Mouse (Mus musculus) G1E (cell line): ENCODE results near the gene Mroh3. TPM values are rescaled to one million over a fixed set of nuclear protein-coding genes. Genes with fewer than 3 reads are reported as not detected.

ENCODE experiments used
- ATAC-seq: 2 replicates; pipeline ENCODE4 v1.8.0; 2016; ENCODE audit warnings: mild to moderate bottlenecking; ENCODE audit not compliant: insufficient number of reproducible peaks, poor library complexity, low FRiP score, severe bottlenecking; ENCODE audit errors: extremely low read depth
- DNase-seq: peaks from one replicate; pipeline ENCODE4 v3.0.0; 2012; ENCODE audit warnings: low spot score
- H3K27me3 ChIP-seq: 2 replicates; pipeline ENCODE4 v1.6.1; 2012; ENCODE audit warnings: mild to moderate bottlenecking, low read length, inconsistent platforms; ENCODE audit not compliant: insufficient read depth
- H3K36me3 ChIP-seq: replicated peaks from 2 replicates; pipeline ENCODE3; 2012; ENCODE audit warnings: mild to moderate bottlenecking, inconsistent platforms
- H3K4me1 ChIP-seq: 2 replicates; pipeline ENCODE4 v1.6.1; 2012; ENCODE audit warnings: low read depth, low read length, inconsistent platforms, mixed read lengths; ENCODE audit not compliant: insufficient read depth
- H3K4me3 ChIP-seq: 2 replicates; pipeline ENCODE4 v1.5.1; 2012; ENCODE audit warnings: low read depth, mild to moderate bottlenecking, inconsistent platforms, low read length, moderate library complexity, mixed read lengths
- H3K9me3 ChIP-seq: replicated peaks from 2 replicates; pipeline ENCODE4 v1.6.1; 2012; ENCODE audit warnings: inconsistent platforms
- CTCF ChIP-seq: IDR thresholded peaks from 2 replicates; pipeline ENCODE4 v1.5.1; 2012; ENCODE audit warnings: low read depth, low read length, inconsistent platforms, mixed read lengths
- GATA1 ChIP-seq: IDR thresholded peaks from 2 replicates; pipeline ENCODE4 v1.6.1; 2012; ENCODE audit warnings: borderline replicate concordance, low read length, inconsistent platforms, mixed read lengths
- GATA2 ChIP-seq: IDR thresholded peaks from 2 replicates; pipeline ENCODE4 v1.6.1; 2012; ENCODE audit warnings: low read depth, low read length, inconsistent platforms, borderline replicate concordance
- POLR2AphosphoS5 ChIP-seq: IDR thresholded peaks from 2 replicates; pipeline ENCODE4 v1.6.1; 2012; ENCODE audit warnings: low read depth, low read length, inconsistent platforms; ENCODE audit not compliant: insufficient replicate concordance
- TAL1 ChIP-seq: conservative IDR thresholded peaks from 2 replicates; pipeline ENCODE4 v1.6.1; 2012; ENCODE audit warnings: low read depth, low read length, inconsistent platforms, mixed read lengths
- polyA plus RNA-seq: library from polyadenylated mRNA; stranded (reverse); fragments of >175 nt; gene quantifications from 2 replicates; pipeline ENCODE4 v1.2.3, GENCODE M21; 2012
- total RNA-seq, 2 experiments: library from RNA; stranded (forward) in 1 of 2; stranded (reverse) in 1 of 2; fragments of 200-1000 nt in 1 of 2; fragments of >200 nt in 1 of 2; fragmentation: Nextera tagmentation in 1 of 2; gene quantifications; 2 replicates each; pipeline ENCODE4 v1.2.3; 2014 to 2017

Gene Mroh3
- total and polyA plus RNA-seq, 3 experiments = 0.27 TPM; not detected in 2

DNA sequence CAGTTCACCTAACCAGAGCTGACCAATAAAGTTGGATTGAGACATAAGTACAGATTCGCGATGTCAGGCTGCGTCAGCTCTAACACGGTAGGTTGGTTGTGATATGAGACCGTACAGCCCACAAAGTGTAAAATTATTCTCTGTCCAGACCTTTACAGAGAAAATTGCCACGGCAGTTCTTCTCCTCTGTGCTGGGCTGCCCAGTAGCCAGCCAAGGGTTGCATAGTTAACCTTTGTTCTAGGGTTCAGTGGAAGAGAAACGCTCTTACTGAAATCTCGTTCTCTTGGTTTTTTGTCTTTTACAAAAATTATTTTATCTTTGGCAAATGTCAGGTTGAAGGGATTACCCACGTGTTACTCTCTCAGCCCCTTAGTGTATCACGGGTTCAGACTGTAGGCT, 9.8 kb upstream of the Mroh3 start:
- Histone ChIP-seq H3K4me3 (no peak overlapping the region), H3K9me3 (no peaks in the 10 kb centered on the region), H3K4me1 (0 out of 2 replicates have a peak, but pooled peaks cover 4% of the 10 kb centered on the region), H3K36me3 (no peaks in the 10 kb centered on the region), H3K27me3 (peaks cover 84% of the 10 kb centered on the region)
- DNase-seq (no peak), ATAC-seq (no peak)
- TF ChIP-seq GATA1 (no peak), GATA2 (no peak), TAL1 (no peak), POLR2AphosphoS5 (no peak), CTCF (no peak)

DNA sequence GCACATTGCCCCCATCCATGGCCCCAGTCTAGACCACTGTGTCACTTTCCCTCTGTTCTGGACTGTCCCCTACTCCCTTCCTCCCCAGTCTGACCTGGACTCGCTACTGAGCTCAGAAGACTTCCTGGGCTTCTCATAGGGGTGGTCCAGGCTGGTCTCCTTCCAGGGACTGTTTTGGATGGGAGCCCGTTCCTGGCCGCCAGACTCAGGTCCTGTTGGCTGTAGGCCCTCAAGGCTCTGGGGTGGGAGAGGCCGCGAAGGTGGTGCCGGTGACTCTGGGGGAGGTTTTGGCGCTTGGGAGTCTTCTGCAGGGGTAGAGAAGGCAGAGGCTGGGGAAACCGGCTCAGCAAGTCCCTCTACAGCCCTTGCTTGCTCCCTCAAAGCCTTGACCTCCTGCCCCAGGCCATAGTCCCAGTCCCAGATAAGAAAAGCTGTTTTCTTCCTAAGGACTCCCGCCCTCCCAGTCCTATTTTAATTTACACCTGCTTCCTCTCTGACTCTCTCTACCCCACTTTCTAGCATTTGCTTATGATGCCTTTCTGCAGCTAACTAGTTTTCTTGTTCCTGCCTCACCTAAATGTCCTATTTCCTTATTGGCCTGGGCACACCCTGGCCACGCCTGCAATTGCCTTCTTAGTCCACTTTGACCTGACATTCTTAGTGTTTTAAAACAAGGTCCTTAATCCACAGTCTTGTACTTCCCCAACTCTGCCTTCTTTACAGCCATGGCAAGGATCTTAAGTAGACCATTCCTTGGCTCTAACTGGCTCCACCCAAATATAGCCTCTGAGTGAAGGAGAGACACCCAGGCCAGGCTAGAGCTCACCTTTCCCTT, 7.6 kb upstream of the Mroh3 start:
- TF ChIP-seq GATA2 = no peak
- TF ChIP-seq CTCF = no peak
- H3K36me3 ChIP-seq = no peaks in the 10 kb centered on the region
- H3K27me3 ChIP-seq = peaks cover 73% of the 10 kb centered on the region
- ATAC-seq (no peak), DNase-seq (no peak)
- no peak overlapping the region for H3K4me3 ChIP-seq
- no peaks in the 10 kb centered on the region for H3K9me3 ChIP-seq
- H3K4me1 ChIP-seq = 0 out of 2 replicates have a peak, but pooled peaks cover 4% of the 10 kb centered on the region

DNA sequence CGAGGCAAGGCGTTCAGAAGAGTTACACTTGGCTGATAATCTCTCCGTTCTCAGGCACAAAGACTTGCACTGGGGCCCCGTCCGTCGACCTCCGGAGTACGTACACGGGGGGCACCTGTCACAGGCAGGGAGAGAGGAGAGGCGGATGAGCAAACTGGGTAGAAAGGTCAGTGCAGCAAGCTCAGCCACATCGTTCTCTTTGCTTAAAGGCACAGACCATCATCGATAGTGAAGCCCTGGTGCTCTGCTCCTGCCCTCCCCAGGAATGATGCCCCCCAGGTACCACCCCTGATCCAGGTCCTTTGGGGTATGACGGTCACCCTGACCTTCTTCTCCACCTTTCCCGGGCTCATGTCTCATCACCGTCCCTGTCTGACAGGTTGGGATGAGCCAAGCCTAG, 1.7 kb upstream of the Mroh3 start:
- ATAC-seq = no peak
- Histone ChIP-seq H3K36me3 (no peaks in the 10 kb centered on the region), H3K4me1 (no peaks in the 10 kb centered on the region), H3K27me3 (peaks cover 43% of the 10 kb centered on the region), H3K9me3 (no peaks in the 10 kb centered on the region), H3K4me3 (no peak overlapping the region)
- no peak for DNase-seq
- TF ChIP-seq CTCF (no peak), GATA1 (no peak), POLR2AphosphoS5 (no peak), TAL1 (no peak), GATA2 (no peak)

DNA sequence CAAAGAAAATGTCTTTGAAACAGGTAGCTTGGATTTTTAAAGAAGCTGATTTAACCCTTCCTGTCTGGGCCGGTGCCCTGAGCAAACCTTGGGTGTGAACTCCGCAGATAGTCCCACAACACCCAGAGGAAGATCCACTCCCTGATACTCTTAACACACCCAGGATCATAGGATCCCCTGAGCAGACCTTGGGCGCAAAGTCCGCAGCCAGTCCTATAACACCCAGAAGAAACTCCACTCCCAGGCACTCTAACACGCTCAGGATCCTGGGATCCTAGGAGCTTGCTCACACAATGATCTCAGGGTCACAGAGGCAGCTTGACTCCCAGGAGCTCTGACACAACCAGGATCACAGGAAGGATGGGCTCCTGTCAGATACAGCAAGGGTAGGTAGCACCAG, 22.6 kb downstream of the Mroh3 start:
- no peaks in the 10 kb centered on the region for H3K9me3 ChIP-seq
- peaks cover 67% of the 10 kb centered on the region for H3K27me3 ChIP-seq
- no peak for DNase-seq
- no peak overlapping the region for H3K4me3 ChIP-seq
- TF ChIP-seq TAL1 (no peak), CTCF (no peak), GATA1 (no peak), GATA2 (no peak), POLR2AphosphoS5 (no peak)
- peaks cover 3% of the 10 kb centered on the region; the same call in 1 of the 2 replicates for H3K4me1 ChIP-seq
- no peaks in the 10 kb centered on the region for H3K36me3 ChIP-seq
- no peak for ATAC-seq

DNA sequence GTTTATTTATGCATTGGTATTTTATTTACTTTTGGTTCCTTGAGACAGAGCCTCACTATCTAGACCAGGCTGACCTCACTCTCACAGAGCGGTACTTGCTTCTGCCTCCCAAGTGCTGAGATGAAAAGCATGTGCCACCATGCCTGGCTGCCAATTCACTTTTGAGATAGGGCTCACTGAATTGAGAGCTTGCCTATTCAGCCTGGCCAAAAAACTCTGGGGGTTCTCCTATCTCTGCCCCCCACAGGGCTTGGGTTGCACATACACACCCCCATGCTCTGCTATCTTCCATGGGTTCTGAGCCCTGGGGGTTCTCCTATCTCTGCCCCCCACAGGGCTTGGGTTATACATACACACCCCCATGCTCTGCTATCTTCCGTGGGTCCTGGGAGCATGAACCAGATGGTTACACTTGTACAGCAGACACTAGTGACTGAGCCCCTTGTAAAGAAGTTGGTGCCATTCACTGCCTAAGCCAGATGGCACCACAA, 33.1 kb downstream of the Mroh3 start:
- Histone ChIP-seq H3K36me3 (peaks cover 38% of the 10 kb centered on the region), H3K4me3 (no peak overlapping the region), H3K27me3 (peaks cover 6% of the 10 kb centered on the region), H3K9me3 (no peaks in the 10 kb centered on the region), H3K4me1 (peaks cover 54% of the 10 kb centered on the region)
- TF ChIP-seq CTCF (no peak), TAL1 (peak; percentile 21; the same call in 1 of the 2 replicates), POLR2AphosphoS5 (no peak)
- DNase-seq (no peak), ATAC-seq (no peak)

DNA sequence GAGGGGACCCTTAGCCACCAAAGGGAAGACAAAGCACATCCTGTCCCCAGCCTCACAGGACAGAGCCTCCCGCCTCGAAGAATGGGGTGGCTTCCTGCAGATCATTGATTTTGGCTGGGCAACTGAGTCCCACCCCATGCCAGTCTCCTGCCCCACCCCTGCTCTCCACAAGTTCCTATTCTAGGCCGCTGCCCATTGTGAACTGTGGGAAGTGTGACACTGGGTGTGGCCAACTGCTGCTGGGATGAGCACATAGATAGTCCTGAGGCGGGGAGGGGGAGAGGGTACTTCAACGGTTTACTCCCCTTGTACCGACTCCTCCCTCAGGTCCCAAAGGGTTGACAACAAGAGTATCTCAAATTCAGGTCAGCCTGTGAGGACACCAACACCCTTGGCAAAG, 33.9 kb downstream of the Mroh3 start:
- Histone ChIP-seq H3K9me3 (no peaks in the 10 kb centered on the region), H3K4me1 (peaks cover 62% of the 10 kb centered on the region), H3K27me3 (no peaks in the 10 kb centered on the region), H3K4me3 (peak overlapping the region; percentile 25; the same call in 1 of the 2 replicates), H3K36me3 (peaks cover 46% of the 10 kb centered on the region)
- peak; percentile 64 for DNase-seq
- TF ChIP-seq POLR2AphosphoS5 (no peak), TAL1 (no peak), CTCF (no peak), GATA2 (no peak), GATA1 (no peak)
- ATAC-seq = peak; percentile 43

DNA sequence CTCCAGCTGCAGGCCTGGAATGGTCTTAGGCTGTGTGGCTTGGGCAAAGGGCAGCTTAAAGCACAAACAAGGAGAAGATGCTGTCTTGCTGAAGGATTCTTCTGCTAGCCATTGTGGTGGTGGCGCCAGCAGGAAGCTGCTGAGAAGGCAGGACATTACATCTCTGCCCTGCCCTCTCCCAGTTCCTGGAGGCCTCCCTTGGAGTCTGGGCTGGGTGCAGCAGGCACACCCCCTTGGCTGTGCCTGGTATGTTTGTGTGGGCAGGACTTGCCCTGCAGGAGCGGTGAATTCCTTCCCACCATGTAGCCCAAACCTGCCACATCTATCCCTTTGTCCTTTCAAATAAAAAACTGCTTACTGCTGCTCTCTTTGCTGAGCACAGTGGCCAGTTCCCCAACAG, 35.5 kb downstream of the Mroh3 start:
- H3K4me3 ChIP-seq = no peak overlapping the region
- no peaks in the 10 kb centered on the region for H3K27me3 ChIP-seq
- TF ChIP-seq TAL1 (no peak), GATA2 (no peak), CTCF (no peak), POLR2AphosphoS5 (no peak), GATA1 (no peak)
- H3K4me1 ChIP-seq = peaks cover 72% of the 10 kb centered on the region
- H3K36me3 ChIP-seq = peaks cover 63% of the 10 kb centered on the region
- no peak for ATAC-seq
- no peaks in the 10 kb centered on the region for H3K9me3 ChIP-seq
- no peak for DNase-seq
